Mouse (Mus musculus) midbrain, embryonic 10.5 days (tissue): ENCODE data around the gene Btg1. TPM values are rescaled to one million over a fixed set of nuclear protein-coding genes. Genes with fewer than 3 reads are reported as not detected.

Experiments
- DNase-seq: peaks from one replicate; pipeline ENCODE4 v3.0.0-alpha.2; 2017; ENCODE audit warnings: low spot score
- H3K27ac ChIP-seq: fragments of 300-500 bp; sonication (generic); replicated peaks from 2 replicates; pipeline ENCODE4 v1.5.1; 2016; ENCODE audit warnings: mild to moderate bottlenecking
- H3K27me3 ChIP-seq: fragments of 300-500 bp; sonication (generic); 2 replicates; pipeline ENCODE4 v1.6.1; 2016; ENCODE audit warnings: low read depth, mild to moderate bottlenecking; ENCODE audit not compliant: poor library complexity, severe bottlenecking
- H3K36me3 ChIP-seq: fragments of 300-500 bp; sonication (generic); 2 replicates; pipeline ENCODE4 v1.6.1; 2016; ENCODE audit warnings: mild to moderate bottlenecking, moderate library complexity
- H3K4me1 ChIP-seq: fragments of 300-500 bp; sonication (generic); 2 replicates; pipeline ENCODE4 v1.6.1; 2016
- H3K4me3 ChIP-seq: fragments of 300-500 bp; sonication (generic); 2 replicates; pipeline ENCODE4 v1.5.1; 2016; ENCODE audit warnings: mild to moderate bottlenecking, moderate library complexity
- H3K9me3 ChIP-seq: fragments of 300-500 bp; sonication (generic); replicated peaks from 2 replicates; pipeline ENCODE4 v1.6.1; 2016; ENCODE audit warnings: mild to moderate bottlenecking
- WGBS: fragments of 180-500 bp; shearing (Covaris S2); methylation state at CpG from one replicate; pipeline ENCODE4 v1.1.7; 2016; 5-methylcytosine and 5-hydroxymethylcytosine counted together
- polyA plus RNA-seq: library from polyadenylated mRNA; unstranded; fragments of >200 nt; fragmentation: Nextera tagmentation; extraction: Ambion mirVana; gene quantifications from 2 replicates; pipeline ENCODE4 v1.2.1, GENCODE M21; 2016

Gene Btg1
- polyA plus RNA-seq, 1 experiment from 2014 or later: 30.5 TPM

- no peaks in the 10 kb centered on the region for H3K36me3 ChIP-seq
- no peak overlapping the region for H3K4me3 ChIP-seq
- 89% methylated on average over 9 of the region's 9 CpGs for WGBS
- no peaks in the 10 kb centered on the region for H3K27me3 ChIP-seq
- H3K4me1 ChIP-seq: peaks cover 4% of the 10 kb centered on the region; the same call in 1 of the 2 replicates
- H3K9me3 ChIP-seq: no peaks in the 10 kb centered on the region
- DNase-seq: no peak
- no peak overlapping the region for H3K27ac ChIP-seq
Observed at GRCm38 (mm10) chr10:96663739-96664430, 47.1 kb downstream of the Btg1 start.
